Mouse (Mus musculus) T-helper 2 cell (primary cell): ENCODE results near the gene Mgat3.

Experiments used
- in situ Hi-C: fragments of 300-600 bp; cut with MboI, MseI; formaldehyde crosslinking; loops from one replicate; pipeline ENCODE4 v1.15.1; 2025; ENCODE audit warnings: high pct_unique_total_duplicates

The Mgat3 gene

DNA sequence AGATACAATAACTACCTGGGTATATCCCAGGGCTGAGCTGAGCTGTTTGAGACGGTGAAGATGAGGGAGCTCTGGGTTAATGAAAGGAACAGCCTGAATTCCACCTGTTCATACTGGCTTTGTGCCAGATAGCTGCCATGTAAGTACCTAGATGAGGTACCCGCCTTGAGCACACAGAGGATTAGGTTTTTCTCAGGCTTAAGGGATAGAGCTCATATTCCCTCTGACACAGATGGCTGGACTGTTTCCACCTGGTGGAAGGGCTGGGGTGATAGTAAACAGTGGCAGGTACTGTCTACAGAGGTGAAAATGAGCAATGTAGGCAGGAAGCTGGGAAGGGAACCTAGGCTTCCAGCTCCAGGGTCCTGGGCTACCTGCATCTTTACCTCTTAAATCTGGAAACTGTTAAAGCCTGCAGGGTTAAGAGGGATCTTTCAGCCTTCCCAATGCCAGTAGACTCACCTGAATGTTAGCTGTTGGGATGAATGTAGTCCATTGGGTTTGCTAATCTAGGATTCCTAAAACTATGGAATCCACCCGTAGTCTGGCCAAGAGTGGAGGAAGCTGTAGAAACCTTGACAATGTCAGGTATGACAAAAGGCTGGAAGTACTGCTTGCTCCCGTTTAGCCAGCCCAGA, 84.2 kb downstream of the Mgat3 start:
- in situ Hi-C loops: loop anchor here (10.0 kb wide), 1 partner anchor 1597 kb away; the partner anchor contains the start of gene Tob2

DNA sequence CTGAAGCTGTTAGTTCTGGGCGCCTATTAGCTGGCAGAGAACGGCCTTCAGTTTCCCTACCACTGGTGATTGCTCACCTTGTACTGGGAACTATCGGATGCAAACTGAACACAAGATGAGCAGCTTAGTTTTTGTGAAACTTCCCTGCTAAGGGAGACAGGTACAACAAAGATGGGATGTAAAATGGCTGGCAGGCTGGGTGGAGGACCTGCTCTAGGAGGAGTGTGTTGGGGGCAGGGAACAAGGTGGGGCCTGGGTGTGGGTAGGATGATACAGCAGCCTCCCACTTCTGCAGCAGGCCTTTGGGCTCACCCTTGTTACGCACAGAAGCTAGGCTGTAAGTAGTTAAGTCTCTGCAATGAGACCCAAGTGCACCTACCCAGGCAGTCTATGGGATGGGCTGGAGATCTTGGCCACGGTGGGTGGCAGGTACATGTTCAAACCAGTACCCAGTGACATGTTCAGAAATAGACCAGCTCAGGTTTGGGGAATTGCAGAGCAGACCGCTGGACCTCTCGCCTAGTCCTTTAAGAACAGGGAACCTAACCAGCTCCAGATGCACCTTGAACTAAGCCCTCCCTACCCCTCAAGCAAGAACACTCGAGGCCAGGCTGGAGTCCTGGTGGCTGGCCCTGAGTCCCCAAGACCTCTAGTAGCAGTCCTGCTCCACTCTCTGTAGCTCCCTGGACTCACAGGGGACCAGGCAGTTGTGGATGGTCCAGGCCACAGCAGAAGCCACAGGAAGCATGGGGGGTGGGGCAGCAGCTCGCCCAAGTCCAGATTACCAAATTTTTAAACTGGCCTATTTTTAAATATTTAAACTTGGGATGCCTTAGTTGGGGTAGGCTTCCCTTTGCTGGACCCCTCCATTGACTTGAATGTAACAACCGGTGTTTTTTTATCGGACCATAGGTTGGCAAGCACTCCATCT, 85.0 kb downstream of the Mgat3 start:
- in situ Hi-C loops: loop anchor here (10.0 kb wide), 1 partner anchor 1596 kb away; the partner anchor contains the start of gene Tob2

DNA sequence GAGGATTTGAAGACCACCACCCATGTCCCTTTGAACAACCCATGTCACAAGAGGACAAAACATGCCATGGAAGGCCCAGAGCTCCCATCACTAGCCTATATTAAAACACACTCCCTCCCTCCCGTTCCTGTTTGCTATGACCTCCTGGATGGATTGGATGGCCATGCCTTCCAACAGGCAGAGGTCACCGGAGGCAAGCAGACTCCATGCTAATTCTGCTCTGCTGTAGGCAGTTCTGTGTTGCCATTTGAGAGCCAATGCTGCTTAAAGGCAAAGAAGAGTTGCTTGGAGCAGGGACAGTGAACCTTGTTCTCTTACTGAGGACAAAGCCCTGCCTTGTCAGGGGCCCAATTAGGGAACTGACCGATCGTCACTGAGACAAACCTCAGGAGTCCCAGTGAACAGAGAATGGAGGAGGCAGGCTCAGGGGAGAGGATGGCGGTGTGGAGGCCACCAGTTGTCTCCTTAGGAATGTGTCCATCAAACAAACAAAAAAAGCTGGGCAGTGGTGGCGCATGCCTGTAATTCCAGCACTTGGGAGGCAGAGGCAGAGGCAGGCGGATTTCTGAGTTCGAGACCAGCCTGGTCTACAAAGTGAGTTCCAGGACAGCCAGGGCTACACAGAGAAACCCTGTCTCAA, 86.0 kb downstream of the Mgat3 start:
- in situ Hi-C loops: loop anchor here (10.0 kb wide), 1 partner anchor 1595 kb away; the partner anchor contains the start of gene Tob2

DNA sequence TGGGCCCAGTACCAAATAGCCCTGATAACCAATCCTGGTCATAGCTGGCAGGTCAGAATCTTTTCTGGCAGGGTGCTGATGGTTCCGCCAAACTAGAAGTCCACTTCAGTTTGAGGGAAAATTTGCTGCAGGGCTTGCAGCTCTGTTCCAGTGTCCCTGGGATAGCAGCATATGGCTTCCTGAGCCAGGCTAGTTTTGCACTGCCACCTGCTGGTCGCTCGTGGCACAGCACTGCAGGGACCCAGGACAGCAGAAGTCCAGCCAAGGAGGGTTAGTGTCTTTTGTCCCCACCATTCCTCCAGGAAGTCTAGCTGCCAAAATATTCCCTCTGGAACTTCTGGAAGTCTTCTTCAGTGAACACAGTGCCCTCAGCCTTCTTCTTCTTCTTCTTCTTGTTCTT, 87.2 kb downstream of the Mgat3 start:
- in situ Hi-C loops: no loop called here

DNA sequence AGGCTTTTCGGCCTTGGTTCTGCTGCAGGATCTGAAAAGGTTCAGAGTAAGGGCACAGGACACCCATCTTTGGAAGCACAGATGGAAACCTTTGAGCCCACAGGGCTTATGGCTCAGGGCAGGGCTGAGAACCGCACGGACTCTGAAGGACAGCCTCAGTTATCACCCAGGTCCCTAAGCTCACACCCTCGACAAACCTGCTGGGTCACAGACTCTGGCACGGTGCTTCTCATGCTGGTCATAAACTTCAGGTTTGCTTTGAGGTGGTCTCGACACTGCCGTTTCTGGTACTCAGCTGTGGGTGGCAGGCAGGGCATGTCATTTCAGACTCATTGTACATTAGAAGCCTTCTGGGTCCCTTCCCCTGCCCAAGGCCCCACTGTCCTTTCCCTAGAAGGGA, 87.6 kb downstream of the Mgat3 start:
- in situ Hi-C loops: no loop called here

DNA sequence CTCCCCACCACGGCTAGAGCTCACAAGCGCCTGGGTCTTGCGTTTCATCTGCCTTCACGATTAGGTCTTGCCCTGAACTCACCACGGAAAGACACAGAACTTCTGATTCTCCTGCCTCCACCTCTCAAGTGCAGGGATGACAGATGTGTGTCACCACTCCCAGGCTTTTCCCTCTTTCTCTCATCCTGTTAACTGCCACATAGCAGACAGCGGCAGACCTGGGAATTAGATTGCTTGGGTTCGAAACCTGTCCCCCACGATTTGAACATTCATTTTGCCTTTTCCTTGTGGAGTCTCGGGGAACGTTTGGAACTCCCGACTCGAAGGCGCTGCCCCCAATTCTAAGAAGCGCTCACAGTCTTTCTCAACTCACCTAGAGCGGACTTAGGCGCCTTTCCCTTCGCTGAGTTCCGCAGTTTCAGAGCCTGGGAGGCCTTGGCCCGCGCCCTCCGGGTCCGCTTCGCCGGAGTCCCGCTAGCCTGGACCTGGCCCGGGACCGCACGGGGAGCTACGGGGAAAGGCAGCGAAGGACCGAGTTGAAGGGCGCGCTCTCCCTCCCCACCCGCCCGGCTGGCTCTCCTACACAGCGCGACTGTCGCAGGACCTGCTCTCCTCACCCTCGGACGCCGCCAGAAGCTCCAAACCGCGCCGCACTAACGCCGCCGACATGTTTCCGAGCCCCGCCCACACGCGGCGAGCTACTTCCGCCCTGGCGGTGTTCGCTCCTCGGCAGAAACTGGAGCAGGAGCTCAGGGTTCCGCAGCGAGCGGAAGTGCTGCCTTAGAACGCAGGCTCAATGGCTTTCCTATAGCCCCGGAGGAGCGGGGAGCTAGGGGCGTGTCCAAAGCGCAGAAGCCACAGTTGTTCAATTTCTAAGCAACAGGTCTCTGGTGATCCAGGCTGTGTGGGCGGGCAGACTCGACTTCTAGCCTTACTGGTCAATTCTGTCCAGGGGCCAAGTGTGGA, 90.4 kb downstream of the Mgat3 start, which contains the start of gene Rps19bp1:
Gene Rps19bp1 (minus strand): TSS at position 706 of the 966 bp plus-strand sequence.
- in situ Hi-C loops: no loop called here
